Mouse (Mus musculus): ENCODE data around the gene Rgs7. TPM values are rescaled to one million over a fixed set of nuclear protein-coding genes. Genes with fewer than 3 reads are reported as not detected.

Gene Rgs7
- 0.04 and 0.11 TPM in 2 replicates for polyA plus RNA-seq (2012; rRNA removed)

- Histone ChIP-seq H3K36me3 (ENCODE audit: control insufficient read depth, insufficient read depth, low read length) (no peaks in the 10 kb centered on the region), H3K27me3 (ENCODE audit: control insufficient read depth, insufficient read depth, low read length) (no peaks in the 10 kb centered on the region), H3K4me3 (ENCODE audit: extremely low read depth, insufficient read depth, insufficient read length) (peak within 1 kb of the TSS; percentile 48; the same call in 1 of the 2 replicates), H3K4me1 (ENCODE audit: control insufficient read depth, insufficient read depth, insufficient read length) (peaks cover 7% of the 10 kb centered on the region; the same call in 1 of the 2 replicates), H3K27ac (ENCODE audit: insufficient read depth, low read length) (no peak within 1 kb of the TSS)
- DNase-seq (ENCODE audit: low read depth in 1 of 2, low spot score in 2 of 2) = peak in 1 of 2 experiments; percentile 31
- 1% methylated on average over 73 of the region's 82 CpGs for WGBS
- TF ChIP-seq CTCF (IDR thresholded peaks at IDR 0.05; ENCODE audit: extremely low read depth, insufficient read depth, insufficient read length, insufficient replicate concordance) = no peak
- no peak for TF ChIP-seq POLR2A (IDR thresholded peaks at IDR 0.05; ENCODE audit: low read depth, low read length)
Observed at GRCm38 (mm10) chr1:175491861-175492682, at the start of gene Rgs7. Gene Rgs7, minus strand, starts transcription at chr1:175492500.

- Histone ChIP-seq H3K36me3 (ENCODE audit: control insufficient read depth, insufficient read depth, low read length) (no peaks in the 10 kb centered on the region), H3K4me3 (ENCODE audit: extremely low read depth, insufficient read depth, insufficient read length) (no peak overlapping the region), H3K27ac (ENCODE audit: insufficient read depth, low read length) (no peak overlapping the region), H3K27me3 (ENCODE audit: control insufficient read depth, insufficient read depth, low read length) (no peaks in the 10 kb centered on the region), H3K4me1 (ENCODE audit: control insufficient read depth, insufficient read depth, insufficient read length) (no peaks in the 10 kb centered on the region)
- WGBS = 76% methylated on average over 5 of the region's 5 CpGs
- TF ChIP-seq POLR2A (IDR thresholded peaks at IDR 0.05; ENCODE audit: low read depth, low read length) (no peak), CTCF (IDR thresholded peaks at IDR 0.05; ENCODE audit: extremely low read depth, insufficient read depth, insufficient read length, insufficient replicate concordance) (no peak)
- DNase-seq (ENCODE audit: low read depth in 1 of 2, low spot score in 2 of 2) = no peak
Observed at GRCm38 (mm10) chr1:175540700-175541099, 48.4 kb upstream of the Rgs7 start.

- 67% methylated on average over 1 of the region's 1 CpGs for WGBS
- no peak for DNase-seq (ENCODE audit: low read depth in 1 of 2, low spot score in 2 of 2)
Observed at GRCm38 (mm10) chr1:175537321-175537720, 45.0 kb upstream of the Rgs7 start.

DNA sequence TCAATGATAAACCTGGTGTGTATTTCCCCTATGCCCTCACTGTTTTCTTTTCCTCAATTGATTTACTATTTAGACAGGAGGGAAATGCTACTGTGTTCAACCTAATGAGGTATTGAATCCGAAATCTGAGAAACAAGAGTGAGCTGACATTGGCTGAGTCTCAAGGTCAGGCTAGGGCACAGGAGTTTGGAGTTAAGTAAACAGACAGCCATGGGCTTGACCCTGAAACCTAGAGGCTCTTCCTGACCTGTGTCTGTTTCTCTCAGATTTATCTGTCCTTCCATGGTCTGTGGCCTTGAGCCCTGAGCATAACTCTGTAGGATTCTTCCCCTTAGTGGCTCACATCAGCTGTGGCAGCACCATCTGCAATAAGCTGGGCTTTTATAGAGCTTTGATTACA is 37.6 kb upstream of the Rgs7 start:
- DNase-seq (ENCODE audit: low read depth in 1 of 2, low spot score in 2 of 2) = no peak
- 72% methylated on average over 1 of the region's 1 CpGs for WGBS

More at GRCm38 (mm10) chr1:175537321-175537720, 45.0 kb upstream of the Rgs7 start:
- Histone ChIP-seq H3K27ac (ENCODE audit: insufficient read depth, low read length) (no peak overlapping the region), H3K36me3 (ENCODE audit: control insufficient read depth, insufficient read depth, low read length) (no peaks in the 10 kb centered on the region), H3K4me1 (ENCODE audit: control insufficient read depth, insufficient read depth, insufficient read length) (no peaks in the 10 kb centered on the region), H3K4me3 (ENCODE audit: extremely low read depth, insufficient read depth, insufficient read length) (no peak overlapping the region), H3K27me3 (ENCODE audit: control insufficient read depth, insufficient read depth, low read length) (no peaks in the 10 kb centered on the region)
- TF ChIP-seq POLR2A (IDR thresholded peaks at IDR 0.05; ENCODE audit: low read depth, low read length) (no peak), CTCF (IDR thresholded peaks at IDR 0.05; ENCODE audit: extremely low read depth, insufficient read depth, insufficient read length, insufficient replicate concordance) (no peak)

DNA sequence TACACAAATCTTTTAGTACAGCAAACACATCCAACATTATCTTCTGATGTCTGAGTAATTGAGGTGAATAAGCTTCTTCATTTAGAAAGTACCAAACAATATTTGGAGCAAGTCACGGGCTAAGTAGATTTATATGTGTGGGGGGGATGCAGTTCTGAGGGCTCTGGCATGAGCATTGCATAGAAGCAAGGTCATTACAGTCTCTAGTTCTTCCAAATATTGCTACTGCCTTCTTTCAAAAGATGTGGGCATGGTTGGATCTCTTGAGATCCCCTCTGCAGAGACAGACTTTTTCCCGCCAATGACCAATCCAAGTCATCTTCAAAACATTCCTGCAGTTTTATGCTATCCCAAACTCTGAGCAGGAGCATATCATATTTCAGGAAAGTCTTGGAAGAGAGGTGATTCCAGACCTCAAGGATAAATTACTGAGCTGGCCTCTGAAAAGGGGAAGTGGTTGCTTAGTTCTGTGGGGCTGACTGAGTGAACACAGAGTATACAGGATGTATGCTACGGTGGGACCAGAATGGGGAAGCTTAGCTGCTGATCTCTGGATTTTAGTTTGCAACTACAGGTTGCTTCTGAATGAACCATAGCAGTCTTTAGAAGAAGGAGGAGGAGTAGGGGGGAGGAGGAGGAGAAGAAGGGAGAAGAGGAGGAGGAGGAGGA is 32.5 kb upstream of the Rgs7 start:
- H3K27me3 ChIP-seq (ENCODE audit: control insufficient read depth, insufficient read depth, low read length) = no peaks in the 10 kb centered on the region
- no peak overlapping the region for H3K4me3 ChIP-seq (ENCODE audit: extremely low read depth, insufficient read depth, insufficient read length)
- H3K4me1 ChIP-seq (ENCODE audit: control insufficient read depth, insufficient read depth, insufficient read length) = no peaks in the 10 kb centered on the region
- DNase-seq (ENCODE audit: low read depth in 1 of 2, low spot score in 2 of 2) = peak; percentile 15 to 46
- H3K36me3 ChIP-seq (ENCODE audit: control insufficient read depth, insufficient read depth, low read length) = no peaks in the 10 kb centered on the region
- H3K27ac ChIP-seq (ENCODE audit: insufficient read depth, low read length) = no peak overlapping the region
- TF ChIP-seq POLR2A (IDR thresholded peaks at IDR 0.05; ENCODE audit: low read depth, low read length) (no peak), CTCF (IDR thresholded peaks at IDR 0.05; ENCODE audit: extremely low read depth, insufficient read depth, insufficient read length, insufficient replicate concordance) (no peak)
- 42% methylated on average over 3 of the region's 3 CpGs for WGBS

More for the DNA sequence above, 37.6 kb upstream of the Rgs7 start:
- TF ChIP-seq CTCF (IDR thresholded peaks at IDR 0.05; ENCODE audit: extremely low read depth, insufficient read depth, insufficient read length, insufficient replicate concordance) (no peak), POLR2A (IDR thresholded peaks at IDR 0.05; ENCODE audit: low read depth, low read length) (no peak)
- Histone ChIP-seq H3K27me3 (ENCODE audit: control insufficient read depth, insufficient read depth, low read length) (no peaks in the 10 kb centered on the region), H3K4me1 (ENCODE audit: control insufficient read depth, insufficient read depth, insufficient read length) (no peaks in the 10 kb centered on the region), H3K36me3 (ENCODE audit: control insufficient read depth, insufficient read depth, low read length) (no peaks in the 10 kb centered on the region), H3K27ac (ENCODE audit: insufficient read depth, low read length) (no peak overlapping the region), H3K4me3 (ENCODE audit: extremely low read depth, insufficient read depth, insufficient read length) (no peak overlapping the region)

- Histone ChIP-seq H3K27ac (ENCODE audit: insufficient read depth, low read length) (no peak overlapping the region), H3K36me3 (ENCODE audit: control insufficient read depth, insufficient read depth, low read length) (no peaks in the 10 kb centered on the region), H3K27me3 (ENCODE audit: control insufficient read depth, insufficient read depth, low read length) (no peaks in the 10 kb centered on the region), H3K4me3 (ENCODE audit: extremely low read depth, insufficient read depth, insufficient read length) (no peak overlapping the region), H3K4me1 (ENCODE audit: control insufficient read depth, insufficient read depth, insufficient read length) (no peaks in the 10 kb centered on the region)
- 87% methylated on average over 2 of the region's 2 CpGs for WGBS
- DNase-seq (ENCODE audit: low read depth in 1 of 2, low spot score in 2 of 2) = no peak
- TF ChIP-seq POLR2A (IDR thresholded peaks at IDR 0.05; ENCODE audit: low read depth, low read length) = no peak
- TF ChIP-seq CTCF (IDR thresholded peaks at IDR 0.05; ENCODE audit: extremely low read depth, insufficient read depth, insufficient read length, insufficient replicate concordance) = no peak
Observed at GRCm38 (mm10) chr1:175523572-175523971, 31.3 kb upstream of the Rgs7 start.

Measured in spleen, adult 2 months (tissue).